ENCODE assay signal across 8 mouse cellular contexts in genomic region chr15:99497527-99498242, GRCm38 (mm10). TPM values are rescaled to one million over a fixed set of nuclear protein-coding genes. Genes with fewer than 3 reads are reported as not detected.
DNase-seq lines count a peak whose midpoint lies in the region; ATAC-seq and TF ChIP-seq lines count a peak whose summit lies in the region.

No protein-coding gene starts in this region.

- no peaks in the 10 kb centered on the region for H3K9me3 ChIP-seq in heart, embryonic 10.5 days
- no peaks in the 10 kb centered on the region for H3K9me3 ChIP-seq in intestine, postnatal 0 days (ENCODE audit: control insufficient read depth)

- no peak overlapping the region for H3K9ac ChIP-seq in intestine, postnatal 0 days (ENCODE audit: low read depth, low read length)

- peaks cover 84% of the 10 kb centered on the region for H3K27me3 ChIP-seq in heart, embryonic 10.5 days (ENCODE audit: insufficient read depth, poor library complexity, severe bottlenecking)
- no peaks in the 10 kb centered on the region; the same call in 1 of the 2 replicates for H3K27me3 ChIP-seq in intestine, postnatal 0 days (replicated peaks; ENCODE audit: control insufficient read depth, insufficient read depth, low read length)

- no peaks in the 10 kb centered on the region for H3K36me3 ChIP-seq in heart, embryonic 10.5 days
- H3K36me3 ChIP-seq in intestine, postnatal 0 days (ENCODE audit: control insufficient read depth, insufficient read depth), result no peaks in the 10 kb centered on the region

- no peak overlapping the region for H3K4me3 ChIP-seq in heart, embryonic 10.5 days
- H3K4me3 ChIP-seq in intestine, postnatal 0 days (ENCODE audit: low read depth, low read length), result no peak overlapping the region

- peaks cover 55% of the 10 kb centered on the region for H3K4me1 ChIP-seq in heart, embryonic 10.5 days
- H3K4me1 ChIP-seq in intestine, postnatal 0 days (replicated peaks; ENCODE audit: control insufficient read depth, insufficient read depth, low read length), result no peaks in the 10 kb centered on the region

- no peak overlapping the region for H3K4me2 ChIP-seq in intestine, postnatal 0 days (replicated peaks; ENCODE audit: low read depth)

- ATAC-seq in intestine, postnatal 0 days, result no peak

- 0 out of 2 replicates have a peak overlapping the region, but pooled peaks have one; percentile 2 for H3K27ac ChIP-seq in heart, embryonic 10.5 days
- H3K27ac ChIP-seq in intestine, postnatal 0 days (ENCODE audit: low read depth, low read length), result no peak overlapping the region

- no peak for TF ChIP-seq CTCF in intestine, postnatal 0 days (IDR thresholded peaks at IDR 0.05; ENCODE audit: low read depth)

- WGBS in heart, embryonic 10.5 days, result 51% methylated on average over 12 of the region's 12 CpGs
- WGBS in intestine, postnatal 0 days, result 40% methylated on average over 12 of the region's 12 CpGs

- DNase-seq in 416B (ENCODE audit: low read depth), result peak; percentile 23
- peak; percentile 89 for DNase-seq in Muller cell, postnatal 12 days (ENCODE audit: inconsistent ontology term)
- DNase-seq in cerebellum, postnatal 25 days, result peak; percentile 82 to 84
- DNase-seq in heart, embryonic 10.5 days (ENCODE audit: low spot score), result no peak
- peak; percentile 64 to 77 for DNase-seq in kidney, postnatal 4 days
- peak; percentile 90 for DNase-seq in lung, postnatal 14 days
- no peak for DNase-seq in thymus, postnatal 10 days (ENCODE audit: low spot score in 2 of 2)

RNA-seq across cellular contexts. Expression of gene Bcdin3d, which starts 23.2 kb away (rescaled TPM):
- polyA plus RNA-seq in heart, embryonic 10.5 days (2016; fragmentation: Nextera tagmentation; extraction: Ambion mirVana), result 11.8 and 13.7 TPM in 2 replicates
- 12.6 and 13.2 TPM in 2 replicates for polyA plus RNA-seq in intestine, postnatal 0 days (2015; fragmentation: Nextera tagmentation; extraction: Ambion mirVana)

RNA-seq across cellular contexts. Expression of gene Faim2, which starts 30.3 kb away (rescaled TPM):
- 0.59 and 0.68 TPM in 2 replicates for polyA plus RNA-seq in heart, embryonic 10.5 days (2016; fragmentation: Nextera tagmentation; extraction: Ambion mirVana)
- polyA plus RNA-seq in intestine, postnatal 0 days (2015; fragmentation: Nextera tagmentation; extraction: Ambion mirVana), result 1.5 and 1.6 TPM in 2 replicates

RNA-seq across cellular contexts. Expression of gene Nckap5l, which starts 40.1 kb away (rescaled TPM):
- 10.7 and 12.8 TPM in 2 replicates for polyA plus RNA-seq in heart, embryonic 10.5 days (2016; fragmentation: Nextera tagmentation; extraction: Ambion mirVana)
- polyA plus RNA-seq in intestine, postnatal 0 days (2015; fragmentation: Nextera tagmentation; extraction: Ambion mirVana), result 1.8 and 2.1 TPM in 2 replicates

Comparison
In these comparisons a context has a peak if more than half of its experiments do, and no peak if none do; other contexts are left out.
1. DNase-seq: peak in 416B (single experiment), Muller cell, postnatal 12 days (single experiment), cerebellum, postnatal 25 days (2 of 2), kidney, postnatal 4 days (2 of 2) and lung, postnatal 14 days (single experiment); none in heart, embryonic 10.5 days (single experiment) and thymus, postnatal 10 days (0 of 2).